Mouse (Mus musculus) liver, postnatal 0 days (tissue): ENCODE measurements at regions not wholly inside any gene's neighbourhood (a gene's known extent, or its start where the extent isn't known, plus 50 kb on each side); places are given as distances from the start of the nearest gene placed in this dataset.
"Not testable (repeated sequence)": the region's sequence is repeated elsewhere in the genome, so short reads cannot be mapped to it uniquely, and the experiment has no call there.

Source experiments
- ATAC-seq: fragments of 200-750 bp; cut with Nextera tagmentation; 2 replicates; pipeline ENCODE4 v1.8.0; 2017; ENCODE audit warnings: mild to moderate bottlenecking, moderate library complexity
- DNase-seq: peaks from one replicate; pipeline ENCODE4 v3.0.0-alpha.2; 2016
- H3K27ac ChIP-seq: fragments of 300-500 bp; sonication (generic); 2 replicates; pipeline ENCODE4 v1.5.1; 2014; ENCODE audit warnings: antibody characterized with exemption, moderate library complexity, mild to moderate bottlenecking, low read depth
- H3K27me3 ChIP-seq: fragments of 300-500 bp; sonication (generic); 2 replicates; pipeline ENCODE4 v1.6.1; 2014; ENCODE audit warnings: low read length, control low read depth, mixed read lengths; ENCODE audit not compliant: insufficient read depth
- H3K36me3 ChIP-seq: fragments of 300-500 bp; sonication (generic); replicated peaks from 2 replicates; pipeline ENCODE4 v1.6.1; 2014; ENCODE audit warnings: mild to moderate bottlenecking, control low read depth, low read length, moderate library complexity, mixed read lengths; ENCODE audit not compliant: insufficient read depth
- H3K4me1 ChIP-seq: fragments of 300-500 bp; sonication (generic); 2 replicates; pipeline ENCODE4 v1.6.1; 2014; ENCODE audit warnings: antibody characterized with exemption, mild to moderate bottlenecking, control low read depth; ENCODE audit not compliant: insufficient read depth
- H3K4me2 ChIP-seq: fragments of 300-500 bp; sonication (generic); 2 replicates; pipeline ENCODE4 v1.6.1; 2014; ENCODE audit warnings: low read depth, mild to moderate bottlenecking, low read length, moderate library complexity, mixed read lengths
- H3K4me3 ChIP-seq: fragments of 300-500 bp; sonication (generic); 2 replicates; pipeline ENCODE4 v1.5.1; 2014; ENCODE audit warnings: low read depth, low read length
- H3K9ac ChIP-seq: fragments of 300-500 bp; sonication (generic); replicated peaks from 2 replicates; pipeline ENCODE4 v1.6.1; 2014; ENCODE audit warnings: mild to moderate bottlenecking, moderate library complexity
- H3K9me3 ChIP-seq: fragments of 300-500 bp; sonication (generic); 2 replicates; pipeline ENCODE4 v1.6.1; 2016; ENCODE audit warnings: mild to moderate bottlenecking, control low read depth, low read length, mixed read lengths
- CTCF ChIP-seq: sonication (generic); IDR thresholded peaks from 2 replicates; pipeline ENCODE4 v1.5.1; 2016; ENCODE audit warnings: antibody characterized with exemption, low read depth
- EP300 ChIP-seq: IDR thresholded peaks from 2 replicates; pipeline ENCODE4 v1.6.1; 2016; ENCODE audit warnings: antibody characterized with exemption, low read depth, mild to moderate bottlenecking
- WGBS: fragments of 180-500 bp; shearing (Covaris S2); extraction: QIAGEN DNeasy Blood & Tissue Kit; methylation state at CpG from one replicate; pipeline ENCODE4 v1.1.7; 2014; ENCODE audit not compliant: insufficient replicate concordance; 5-methylcytosine and 5-hydroxymethylcytosine counted together

DNA sequence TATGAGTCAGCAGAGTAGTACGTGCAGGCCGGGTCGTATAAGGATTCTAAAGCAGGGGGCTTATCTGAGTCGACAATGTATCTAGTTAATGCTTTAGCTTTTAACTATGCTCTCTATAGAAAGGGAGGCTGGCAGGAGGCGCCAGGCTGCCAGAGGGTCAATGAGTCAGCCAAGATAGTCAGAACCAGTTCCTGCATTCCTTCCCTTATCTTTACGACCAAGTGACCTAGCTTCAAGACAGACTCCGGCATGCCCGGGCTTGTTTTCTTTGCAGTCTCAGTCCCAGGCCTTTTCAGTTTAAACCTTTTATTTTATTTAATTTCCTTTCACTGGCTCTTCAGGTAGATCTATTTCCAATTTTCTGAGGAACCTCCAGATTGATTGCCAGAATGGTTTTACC is 374.0 kb upstream of the Nrxn1 start:
- Histone ChIP-seq H3K27ac (no peak overlapping the region), H3K36me3 (no peaks in the 10 kb centered on the region), H3K9ac (no peak overlapping the region), H3K9me3 (no peaks in the 10 kb centered on the region), H3K27me3 (no peaks in the 10 kb centered on the region), H3K4me1 (no peaks in the 10 kb centered on the region), H3K4me2 (no peak overlapping the region), H3K4me3 (no peak overlapping the region)
- DNase-seq (no peak), ATAC-seq (no peak)
- whole genome bisulfite sequencing: 58% methylated on average over 8 of the region's 8 CpGs
- TF ChIP-seq EP300 (no peak), CTCF (no peak)

DNA sequence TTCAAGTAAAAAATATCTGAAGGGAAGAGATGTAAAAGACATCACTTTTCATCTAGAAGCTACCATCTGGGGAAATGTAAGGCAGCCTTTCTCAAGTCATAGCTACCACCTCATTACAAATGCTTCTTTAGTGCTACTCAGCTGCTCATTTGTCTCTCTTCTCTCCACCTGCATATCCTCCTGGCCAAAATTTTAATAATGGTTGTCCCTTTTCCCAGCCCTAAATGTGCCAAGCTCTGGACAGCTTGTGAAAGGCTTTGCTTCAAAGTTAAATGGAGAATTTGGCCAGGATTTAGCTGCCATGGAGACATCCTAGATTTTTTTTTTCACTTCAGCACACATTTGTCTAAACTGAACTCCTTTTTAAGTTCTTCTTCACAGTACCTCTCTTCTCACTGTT is 358.8 kb upstream of the Nrxn1 start:
- no peaks in the 10 kb centered on the region for H3K4me1 ChIP-seq
- no peak overlapping the region for H3K27ac ChIP-seq
- H3K9me3 ChIP-seq: no peaks in the 10 kb centered on the region
- H3K4me3 ChIP-seq: no peak overlapping the region
- H3K4me2 ChIP-seq: no peak overlapping the region
- DNase-seq: no peak
- no peaks in the 10 kb centered on the region for H3K36me3 ChIP-seq
- ATAC-seq: no peak
- no peak overlapping the region for H3K9ac ChIP-seq
- no peak for TF ChIP-seq CTCF
- no peaks in the 10 kb centered on the region for H3K27me3 ChIP-seq

DNA sequence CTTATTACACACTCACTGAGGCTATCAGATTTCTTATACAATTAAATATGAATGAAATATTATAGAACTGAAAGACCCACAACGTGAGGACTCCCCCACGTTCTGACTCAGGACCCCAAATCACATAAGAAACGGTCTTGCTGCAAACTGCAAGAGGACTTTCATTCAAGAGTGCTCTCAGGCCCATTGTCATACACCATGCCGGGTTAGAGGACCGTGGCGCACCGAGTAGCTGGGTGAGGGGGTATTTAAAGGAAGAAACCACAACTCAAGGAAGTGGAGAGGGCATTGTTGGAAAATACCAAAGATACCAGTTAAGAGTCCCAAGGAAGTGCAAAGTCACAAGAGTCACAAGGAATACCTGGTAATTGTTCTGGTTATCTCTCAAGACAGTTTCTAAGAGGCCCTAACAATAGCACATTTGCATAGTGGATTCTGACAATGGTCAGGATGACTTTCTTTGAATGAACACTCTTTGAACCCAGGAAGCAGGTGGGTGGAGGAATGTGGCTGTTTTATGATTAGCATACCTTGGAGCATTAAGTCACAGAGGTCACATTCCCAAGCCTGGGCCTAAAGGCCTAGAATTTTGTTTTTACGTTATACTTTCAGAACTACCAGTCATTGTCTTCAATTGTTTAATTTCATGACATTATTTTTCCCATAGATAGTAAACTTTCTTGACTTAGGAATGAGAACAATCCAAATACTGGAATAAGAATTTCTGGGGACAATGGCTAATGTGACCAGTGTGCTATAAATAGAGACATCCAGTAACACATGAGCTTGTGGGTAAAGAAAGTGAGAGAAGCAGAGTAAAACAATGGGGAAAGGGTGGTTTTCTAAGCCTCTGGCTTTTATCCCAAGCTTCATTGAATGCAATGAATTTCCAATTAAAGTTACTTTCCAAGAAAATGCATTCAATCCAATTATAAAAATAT is 339.2 kb upstream of the Nrxn1 start:
- 70% methylated on average over 8 of the region's 8 CpGs for WGBS
- H3K4me2 ChIP-seq, H3K4me1 ChIP-seq, H3K9ac ChIP-seq, H3K27me3 ChIP-seq, DNase-seq, H3K27ac ChIP-seq, H3K36me3 ChIP-seq, ATAC-seq, H3K9me3 ChIP-seq, H3K4me3 ChIP-seq: not testable (repeated sequence)

DNA sequence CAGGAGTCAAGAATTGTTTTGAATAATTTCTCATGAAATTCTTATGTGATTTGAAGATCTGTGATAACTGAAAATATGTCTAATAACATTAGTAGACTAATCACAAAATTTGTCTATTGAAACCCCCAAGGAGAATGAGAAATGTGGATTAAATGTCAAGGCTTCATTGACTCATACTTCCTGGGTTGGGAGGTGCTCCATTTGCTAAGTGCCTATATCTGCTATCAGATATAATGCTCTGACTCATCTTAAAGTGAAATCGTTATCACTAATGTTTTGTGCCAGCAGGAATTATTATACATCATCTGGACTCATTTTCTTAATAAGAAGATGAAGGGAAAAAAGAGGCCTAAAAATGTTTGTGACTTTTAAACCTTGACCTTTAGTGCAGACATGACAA is 337.5 kb upstream of the Nrxn1 start:
- no peaks in the 10 kb centered on the region for H3K9me3 ChIP-seq
- H3K4me3 ChIP-seq: no peak overlapping the region
- no peak overlapping the region for H3K27ac ChIP-seq
- H3K9ac ChIP-seq: no peak overlapping the region
- TF ChIP-seq CTCF: no peak
- no peak for TF ChIP-seq EP300
- ATAC-seq (no peak), DNase-seq (no peak)
- 74% methylated on average over 1 of the region's 1 CpGs for WGBS
- no peak overlapping the region for H3K4me2 ChIP-seq
- H3K27me3 ChIP-seq: no peaks in the 10 kb centered on the region
- H3K36me3 ChIP-seq: no peaks in the 10 kb centered on the region
- H3K4me1 ChIP-seq: no peaks in the 10 kb centered on the region

DNA sequence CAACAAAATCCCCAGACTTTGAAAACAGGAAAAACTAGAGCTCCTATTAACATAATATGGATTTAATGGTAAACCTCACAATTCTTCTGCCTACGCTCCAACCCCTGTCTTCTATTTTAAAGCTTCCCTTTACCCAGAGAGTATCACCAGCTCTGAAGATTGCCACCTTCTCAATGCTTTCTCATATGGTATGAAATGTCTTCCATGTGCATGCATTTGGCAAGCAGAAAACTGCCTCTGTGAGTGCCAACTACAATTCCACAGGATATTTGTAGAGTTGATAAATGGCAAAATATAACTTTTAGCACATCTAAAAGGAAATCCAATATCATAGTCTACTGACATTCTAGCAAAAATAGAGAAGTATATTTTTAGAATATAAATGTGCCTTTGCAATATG is 332.2 kb upstream of the Nrxn1 start:
- no peak for TF ChIP-seq CTCF
- TF ChIP-seq EP300: no peak

DNA sequence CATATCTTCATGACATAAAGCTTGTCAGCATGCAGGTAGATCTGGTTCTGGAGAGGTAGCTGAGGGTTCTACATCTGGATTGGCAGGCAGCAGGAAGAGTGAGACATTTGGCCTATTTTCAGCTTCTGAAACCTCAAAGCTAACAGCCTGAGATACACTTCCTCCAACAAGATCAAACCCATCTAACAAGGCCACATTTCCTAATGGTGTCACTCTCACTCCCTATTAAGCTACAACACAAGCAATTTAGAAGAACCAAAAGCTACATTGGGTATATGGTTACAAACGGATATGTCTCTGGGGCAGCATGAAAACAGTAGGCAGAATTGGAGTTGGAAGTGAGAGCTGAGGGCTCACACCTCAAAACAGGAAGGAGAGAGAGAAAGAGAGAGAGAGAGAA is 325.7 kb upstream of the Nrxn1 start:
- no peak overlapping the region for H3K9ac ChIP-seq
- no peak for ATAC-seq
- no peak overlapping the region for H3K27ac ChIP-seq
- no peak overlapping the region for H3K4me2 ChIP-seq
- TF ChIP-seq CTCF (no peak), EP300 (no peak)
- H3K4me3 ChIP-seq: no peak overlapping the region
- 32% methylated on average over 1 of the region's 1 CpGs for WGBS
- H3K9me3 ChIP-seq: no peaks in the 10 kb centered on the region
- no peaks in the 10 kb centered on the region for H3K27me3 ChIP-seq
- H3K36me3 ChIP-seq: no peaks in the 10 kb centered on the region
- no peak for DNase-seq
- H3K4me1 ChIP-seq: no peaks in the 10 kb centered on the region

More for the DNA sequence above, 332.2 kb upstream of the Nrxn1 start:
- Histone ChIP-seq H3K27me3 (no peaks in the 10 kb centered on the region), H3K9me3 (no peaks in the 10 kb centered on the region), H3K4me2 (no peak overlapping the region), H3K27ac (no peak overlapping the region), H3K9ac (no peak overlapping the region), H3K4me3 (no peak overlapping the region), H3K4me1 (no peaks in the 10 kb centered on the region), H3K36me3 (no peaks in the 10 kb centered on the region)
- 76% methylated on average over 1 of the region's 1 CpGs for WGBS
- no peak for ATAC-seq
- DNase-seq: no peak
